Mouse (Mus musculus): ENCODE data around the gene Bdnf. TPM values are rescaled to one million over a fixed set of nuclear protein-coding genes. Genes with fewer than 3 reads are reported as not detected.

Bdnf gene
- polyA plus RNA-seq, 1 experiment from 2014 or later: 0.16 TPM

DNA sequence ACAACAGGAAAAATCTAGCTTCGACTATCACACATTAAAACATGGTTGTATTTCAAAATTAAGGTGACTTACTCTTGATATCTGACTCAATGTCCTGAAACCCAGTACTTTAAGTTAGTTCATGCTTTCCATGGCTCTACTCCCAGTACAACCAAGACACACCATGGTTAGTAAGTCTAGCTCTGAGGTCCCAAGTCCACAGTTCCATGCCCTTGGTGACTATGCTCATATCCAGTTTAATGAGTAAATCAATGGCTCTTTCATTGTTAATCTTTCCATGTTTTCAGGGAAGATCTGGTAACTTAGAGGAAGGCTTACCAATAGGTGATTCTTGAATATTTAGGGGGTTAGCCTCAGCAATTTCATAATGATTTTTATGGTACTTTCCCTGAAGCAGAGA lies 14.2 kb downstream of the Bdnf start:
- WGBS (ENCODE audit: insufficient replicate concordance): 40% methylated on average over 1 of the region's 1 CpGs

DNA sequence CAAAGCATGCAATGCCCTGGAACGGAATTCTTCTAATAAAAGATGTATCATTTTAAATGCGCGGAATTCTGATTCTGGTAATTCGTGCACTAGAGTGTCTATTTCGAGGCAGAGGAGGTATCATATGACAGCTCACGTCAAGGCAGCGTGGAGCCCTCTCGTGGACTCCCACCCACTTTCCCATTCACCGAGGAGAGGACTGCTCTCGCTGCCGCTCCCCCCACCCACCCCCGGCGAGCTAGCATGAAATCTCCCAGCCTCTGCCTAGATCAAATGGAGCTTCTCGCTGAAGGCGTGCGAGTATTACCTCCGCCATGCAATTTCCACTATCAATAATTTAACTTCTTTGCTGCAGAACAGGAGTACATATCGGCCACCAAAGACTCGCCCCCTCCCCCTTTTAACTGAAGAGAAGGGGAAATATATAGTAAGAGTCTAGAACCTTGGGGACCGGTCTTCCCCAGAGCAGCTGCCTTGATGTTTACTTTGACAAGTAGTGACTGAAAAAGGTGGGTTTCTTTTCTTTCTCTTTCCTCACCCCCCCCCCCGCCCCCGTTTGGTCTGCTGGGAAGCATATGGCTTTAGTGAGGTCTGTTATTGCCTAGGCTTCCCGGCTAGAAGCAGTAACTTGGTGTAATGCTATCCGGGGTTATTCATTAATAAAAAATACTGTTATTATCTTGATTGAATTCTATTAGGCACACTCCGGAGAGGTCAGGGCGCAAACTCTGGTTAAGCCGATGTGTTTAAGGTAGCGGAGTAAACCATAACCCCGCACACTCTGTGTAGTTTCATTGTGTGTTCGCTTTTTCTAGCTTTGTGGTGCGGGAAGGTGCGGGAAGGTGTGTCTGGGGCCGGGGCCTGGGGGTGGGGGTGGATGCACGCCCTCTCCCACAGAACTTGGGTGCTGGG lies 18.0 kb downstream of the Bdnf start:
- 5% methylated on average over 34 of the region's 34 CpGs for WGBS (ENCODE audit: insufficient replicate concordance)
- DNase-seq: no peak
- Histone ChIP-seq H3K4me1 (replicated peaks) (no peaks in the 10 kb centered on the region), H3K27me3 (peaks cover 43% of the 10 kb centered on the region), H3K36me3 (no peaks in the 10 kb centered on the region), H3K4me3 (replicated peaks) (peak overlapping the region; percentile 46), H3K9me3 (replicated peaks) (no peaks in the 10 kb centered on the region), H3K27ac (no peak overlapping the region), H3K4me2 (peak overlapping the region; percentile 59), H3K9ac (no peak overlapping the region)
- no peak for ATAC-seq (ENCODE audit: low read depth)

More for the DNA sequence above, 14.2 kb downstream of the Bdnf start:
- Histone ChIP-seq H3K9ac (no peak overlapping the region), H3K27ac (no peak overlapping the region), H3K4me2 (no peak overlapping the region), H3K9me3 (replicated peaks) (no peaks in the 10 kb centered on the region), H3K27me3 (peaks cover 24% of the 10 kb centered on the region), H3K4me3 (replicated peaks) (no peak overlapping the region), H3K4me1 (replicated peaks) (no peaks in the 10 kb centered on the region), H3K36me3 (no peaks in the 10 kb centered on the region)
- no peak for DNase-seq
- no peak for ATAC-seq (ENCODE audit: low read depth)

DNA sequence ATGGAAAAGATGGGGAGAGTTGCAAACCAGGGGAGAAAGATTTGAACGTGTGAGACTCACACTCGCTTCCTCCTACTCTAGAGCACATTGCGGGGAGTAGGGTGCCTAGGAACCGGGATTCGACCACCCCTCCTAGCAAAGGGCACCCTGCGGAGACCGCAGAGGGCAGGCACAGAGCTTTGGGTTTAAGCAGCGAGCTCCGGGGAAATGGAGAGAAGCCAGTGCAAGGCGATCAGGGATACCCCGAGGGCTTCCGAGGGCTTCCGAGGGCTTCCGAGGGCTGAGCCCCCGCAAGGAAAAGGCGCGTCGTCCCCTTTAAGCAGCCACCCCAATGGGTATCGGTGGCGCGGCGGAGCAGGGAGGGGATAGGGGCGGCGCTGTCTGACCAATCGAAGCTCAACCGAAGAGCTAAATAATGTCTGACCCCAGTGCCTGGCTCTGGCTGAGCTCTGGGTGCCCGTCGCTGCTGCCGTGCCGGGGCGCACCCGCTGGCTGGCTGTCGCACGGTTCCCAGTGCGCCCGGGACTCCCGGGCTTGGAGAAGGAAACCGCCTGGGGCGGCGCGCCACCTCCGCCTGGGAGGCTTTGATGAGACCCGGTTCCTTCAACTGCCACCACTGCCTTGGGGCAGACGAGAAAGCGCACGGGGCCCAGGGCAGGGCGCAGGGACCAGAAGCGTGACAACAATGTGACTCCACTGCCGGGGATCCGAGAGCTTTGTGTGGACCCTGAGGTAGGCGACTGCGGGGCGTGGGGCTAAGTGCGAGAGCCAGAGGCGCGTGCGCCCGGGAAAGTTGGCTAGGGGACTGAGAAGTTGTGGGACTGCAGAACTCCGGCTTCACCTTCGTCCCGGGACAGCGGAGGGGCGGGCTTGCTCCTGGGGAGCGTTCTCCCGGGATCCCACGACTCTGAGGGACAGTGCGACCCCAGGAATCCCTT lies 18.9 kb downstream of the Bdnf start:
- Histone ChIP-seq H3K9ac (no peak overlapping the region; the same call in 1 of the 2 replicates), H3K4me2 (peak overlapping the region; percentile 59), H3K4me1 (replicated peaks) (no peaks in the 10 kb centered on the region), H3K27me3 (peaks cover 43% of the 10 kb centered on the region), H3K27ac (no peak overlapping the region), H3K9me3 (replicated peaks) (no peaks in the 10 kb centered on the region), H3K36me3 (no peaks in the 10 kb centered on the region), H3K4me3 (replicated peaks) (peak overlapping the region; percentile 46)
- ATAC-seq (ENCODE audit: low read depth) (peak; percentile 59; the same call in 1 of the 2 replicates), DNase-seq (no peak)
- WGBS (ENCODE audit: insufficient replicate concordance): 2% methylated on average over 65 of the region's 67 CpGs

DNA sequence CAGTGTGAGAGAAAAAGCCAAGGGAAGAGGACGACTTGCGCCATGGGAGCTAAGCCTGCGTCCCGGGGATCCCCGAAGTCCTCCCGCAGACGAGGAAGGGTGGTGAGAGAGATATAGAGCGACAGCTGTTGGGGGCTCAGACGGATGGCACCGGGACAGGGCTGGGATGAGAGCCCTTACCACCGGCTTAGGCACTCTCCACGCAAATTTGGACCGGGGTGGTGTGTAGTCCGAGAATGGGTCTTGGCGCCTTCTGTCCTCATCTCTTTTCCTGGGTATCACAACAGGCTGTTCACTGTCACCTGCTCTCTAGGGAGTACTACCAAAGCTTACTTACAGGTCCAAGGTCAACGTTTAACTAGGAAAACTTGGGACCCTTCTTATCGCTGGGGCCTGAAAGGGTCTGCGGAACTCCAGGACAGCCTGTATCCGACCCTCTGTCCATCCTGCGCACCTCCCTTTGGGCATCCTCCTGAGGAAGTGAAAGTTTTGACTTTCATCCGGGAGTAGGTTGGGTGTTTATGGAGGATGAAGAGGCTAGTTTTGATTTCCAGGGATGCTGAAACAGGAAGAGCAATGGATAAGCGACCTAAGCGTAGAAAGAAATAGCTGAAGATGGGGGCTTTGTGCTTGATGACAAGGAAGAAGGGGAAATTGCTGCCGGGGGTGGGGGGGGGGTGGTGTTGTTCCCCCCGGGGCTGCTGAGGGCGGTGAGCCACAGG lies 19.8 kb downstream of the Bdnf start:
- H3K36me3 ChIP-seq: no peaks in the 10 kb centered on the region
- peak overlapping the region; percentile 46 for H3K4me3 ChIP-seq (replicated peaks)
- H3K4me1 ChIP-seq (replicated peaks): no peaks in the 10 kb centered on the region
- DNase-seq: no peak
- H3K27ac ChIP-seq: no peak overlapping the region
- no peaks in the 10 kb centered on the region for H3K9me3 ChIP-seq (replicated peaks)
- H3K9ac ChIP-seq: no peak overlapping the region
- 2% methylated on average over 26 of the region's 26 CpGs for WGBS (ENCODE audit: insufficient replicate concordance)
- no peak for ATAC-seq (ENCODE audit: low read depth)
- peaks cover 43% of the 10 kb centered on the region for H3K27me3 ChIP-seq
- peak overlapping the region; percentile 59 for H3K4me2 ChIP-seq

DNA sequence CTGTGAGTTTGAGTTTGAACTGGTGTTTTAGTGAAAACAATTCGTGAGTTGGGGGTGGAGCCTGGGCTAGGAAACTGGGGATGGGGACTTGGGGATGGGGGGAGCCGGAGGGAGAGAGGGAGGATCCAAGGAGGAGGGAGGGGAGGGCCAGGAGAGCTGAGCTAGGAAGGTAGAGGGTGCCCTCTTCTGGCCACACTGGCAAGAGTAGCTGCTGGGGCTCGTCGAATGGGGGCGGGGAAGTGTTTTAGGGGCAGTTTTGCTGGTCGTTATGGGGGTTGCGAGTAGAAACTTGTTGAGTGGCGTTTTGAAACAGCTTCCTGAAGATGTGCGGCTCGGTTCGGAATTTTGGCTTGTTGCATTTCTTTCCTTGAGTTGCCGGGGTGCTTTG lies 20.3 kb downstream of the Bdnf start:
- H3K27ac ChIP-seq: no peak overlapping the region
- peak overlapping the region; percentile 46 for H3K4me3 ChIP-seq (replicated peaks)
- no peak overlapping the region for H3K9ac ChIP-seq
- no peaks in the 10 kb centered on the region for H3K9me3 ChIP-seq (replicated peaks)
- no peak for ATAC-seq (ENCODE audit: low read depth)
- 2% methylated on average over 12 of the region's 12 CpGs for WGBS (ENCODE audit: insufficient replicate concordance)
- H3K36me3 ChIP-seq: no peaks in the 10 kb centered on the region
- peaks cover 43% of the 10 kb centered on the region for H3K27me3 ChIP-seq
- DNase-seq: no peak
- peak overlapping the region; percentile 59 for H3K4me2 ChIP-seq
- no peaks in the 10 kb centered on the region for H3K4me1 ChIP-seq (replicated peaks)

DNA sequence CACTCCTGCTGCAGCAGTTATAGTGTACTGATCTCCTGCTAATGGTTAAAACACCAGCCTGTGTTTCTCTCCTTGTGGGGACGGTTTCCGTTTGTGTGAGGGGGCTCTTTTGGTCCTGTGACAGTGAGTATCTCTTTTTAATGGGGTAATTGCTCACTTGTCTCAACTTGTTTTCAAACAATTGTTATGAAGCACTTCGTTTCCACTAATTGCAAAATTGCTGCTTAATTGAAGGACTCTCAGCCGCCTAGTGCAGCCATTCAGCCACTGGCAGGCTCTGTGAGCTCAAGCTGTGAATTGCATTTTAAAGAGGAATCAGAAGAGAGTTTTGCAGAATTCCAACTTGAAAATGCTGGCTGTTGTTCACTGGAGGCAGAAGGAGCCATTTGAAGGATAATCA lies 22.7 kb downstream of the Bdnf start:
- 21% methylated on average over 4 of the region's 4 CpGs for WGBS (ENCODE audit: insufficient replicate concordance)
- Histone ChIP-seq H3K4me1 (replicated peaks) (no peaks in the 10 kb centered on the region), H3K36me3 (no peaks in the 10 kb centered on the region), H3K4me3 (replicated peaks) (no peak overlapping the region), H3K4me2 (no peak overlapping the region), H3K9me3 (replicated peaks) (no peaks in the 10 kb centered on the region), H3K27ac (no peak overlapping the region), H3K9ac (no peak overlapping the region), H3K27me3 (peaks cover 34% of the 10 kb centered on the region)
- ATAC-seq (ENCODE audit: low read depth) (no peak), DNase-seq (no peak)

DNA sequence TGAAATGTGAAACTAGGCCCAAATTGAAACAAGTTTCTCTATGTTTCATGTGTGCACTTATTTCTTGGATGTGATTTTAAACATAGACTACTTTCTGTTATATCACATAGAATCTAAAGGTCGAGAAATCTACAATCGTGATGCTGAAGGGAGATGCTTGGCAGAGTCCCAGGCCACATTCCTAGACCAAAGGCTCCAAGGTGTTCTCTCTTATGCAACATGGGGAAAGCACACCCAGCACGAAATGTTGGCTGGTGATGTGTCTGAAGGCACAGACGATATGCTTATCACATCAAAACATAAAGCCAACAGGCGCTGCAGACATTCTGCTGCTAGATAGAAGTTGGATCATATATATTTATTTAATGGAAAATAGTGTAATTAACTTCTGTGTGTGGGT lies 25.8 kb downstream of the Bdnf start:
- ATAC-seq (ENCODE audit: low read depth) (no peak), DNase-seq (no peak)
- 56% methylated on average over 5 of the region's 5 CpGs for WGBS (ENCODE audit: insufficient replicate concordance)
- Histone ChIP-seq H3K27ac (no peak overlapping the region), H3K9ac (no peak overlapping the region), H3K9me3 (replicated peaks) (no peaks in the 10 kb centered on the region), H3K4me2 (no peak overlapping the region), H3K27me3 (0 out of 2 replicates have a peak, but pooled peaks cover 4% of the 10 kb centered on the region), H3K36me3 (no peaks in the 10 kb centered on the region), H3K4me3 (replicated peaks) (no peak overlapping the region), H3K4me1 (replicated peaks) (no peaks in the 10 kb centered on the region)

DNA sequence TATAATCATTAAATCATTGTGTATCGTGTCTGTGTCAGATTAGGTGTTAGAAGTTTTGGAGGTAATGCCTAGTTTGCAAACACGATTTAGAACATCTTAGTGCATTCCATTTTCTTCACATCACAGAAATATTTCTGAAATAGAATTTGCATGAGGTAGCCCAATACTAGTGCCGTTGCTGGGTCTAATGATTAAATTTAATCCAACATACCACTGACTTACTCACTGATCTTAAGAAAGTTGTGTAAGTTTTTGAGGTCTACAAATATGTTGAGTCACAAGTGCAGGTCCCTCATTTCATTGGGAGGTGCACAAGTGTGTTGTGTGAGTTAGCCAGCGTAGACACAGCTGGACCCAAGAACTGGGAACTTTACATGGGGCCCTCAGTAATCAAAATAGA lies 29.1 kb downstream of the Bdnf start:
- WGBS (ENCODE audit: insufficient replicate concordance): 58% methylated on average over 4 of the region's 4 CpGs

DNA sequence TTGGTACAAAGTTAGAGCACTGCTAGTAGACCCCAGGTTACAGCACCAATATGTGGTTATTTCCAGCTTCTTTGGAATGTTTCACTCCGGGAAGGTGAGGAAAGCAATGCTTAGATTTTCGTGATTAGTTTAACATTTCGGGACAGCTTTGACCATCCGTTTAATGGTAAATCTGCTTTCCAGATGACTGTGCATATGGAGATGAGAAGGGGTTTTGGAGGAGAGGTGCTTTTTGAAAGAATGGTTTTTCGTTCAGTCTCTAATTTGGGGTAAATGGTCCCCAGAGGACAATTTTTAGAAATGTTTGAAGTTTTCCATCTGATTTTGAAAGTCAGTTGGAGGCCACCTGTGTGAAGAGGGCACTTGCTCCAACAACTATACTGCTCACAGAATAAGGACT lies 29.6 kb downstream of the Bdnf start:
- no peak overlapping the region for H3K27ac ChIP-seq
- H3K9me3 ChIP-seq (replicated peaks): no peaks in the 10 kb centered on the region
- no peak overlapping the region for H3K4me3 ChIP-seq (replicated peaks)
- no peak overlapping the region for H3K4me2 ChIP-seq
- H3K27me3 ChIP-seq: no peaks in the 10 kb centered on the region
- no peaks in the 10 kb centered on the region for H3K4me1 ChIP-seq (replicated peaks)
- 65% methylated on average over 5 of the region's 5 CpGs for WGBS (ENCODE audit: insufficient replicate concordance)
- DNase-seq (no peak), ATAC-seq (ENCODE audit: low read depth) (no peak)
- H3K9ac ChIP-seq: no peak overlapping the region
- H3K36me3 ChIP-seq: no peaks in the 10 kb centered on the region

More for the DNA sequence above, 29.1 kb downstream of the Bdnf start:
- H3K4me2 ChIP-seq: no peak overlapping the region
- H3K4me1 ChIP-seq (replicated peaks): no peaks in the 10 kb centered on the region
- H3K4me3 ChIP-seq (replicated peaks): no peak overlapping the region
- no peak overlapping the region for H3K9ac ChIP-seq
- no peaks in the 10 kb centered on the region for H3K27me3 ChIP-seq
- no peaks in the 10 kb centered on the region for H3K36me3 ChIP-seq
- no peaks in the 10 kb centered on the region for H3K9me3 ChIP-seq (replicated peaks)
- ATAC-seq (ENCODE audit: low read depth) (no peak), DNase-seq (no peak)
- H3K27ac ChIP-seq: no peak overlapping the region

DNA sequence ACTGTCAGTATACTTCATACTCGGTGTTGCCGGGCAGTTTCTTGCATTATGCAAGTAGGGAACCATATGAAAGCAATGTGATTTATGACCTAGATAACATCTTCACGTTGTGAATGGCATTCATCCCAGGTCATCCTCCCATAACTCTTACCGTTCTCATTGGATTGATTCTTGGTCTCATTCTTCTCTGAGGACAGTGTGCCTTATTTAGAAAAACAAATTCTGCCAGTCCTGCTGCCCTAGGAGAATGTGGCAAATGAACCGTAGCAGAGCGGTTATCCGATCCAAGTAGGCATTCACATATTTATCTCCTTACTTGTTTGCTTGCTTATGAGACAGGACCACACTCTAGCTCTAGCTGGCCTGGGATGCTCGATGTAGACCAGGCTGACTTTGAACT lies 32.0 kb downstream of the Bdnf start:
- 67% methylated on average over 8 of the region's 8 CpGs for WGBS (ENCODE audit: insufficient replicate concordance)
- DNase-seq: no peak
- no peak overlapping the region for H3K4me3 ChIP-seq (replicated peaks)

DNA sequence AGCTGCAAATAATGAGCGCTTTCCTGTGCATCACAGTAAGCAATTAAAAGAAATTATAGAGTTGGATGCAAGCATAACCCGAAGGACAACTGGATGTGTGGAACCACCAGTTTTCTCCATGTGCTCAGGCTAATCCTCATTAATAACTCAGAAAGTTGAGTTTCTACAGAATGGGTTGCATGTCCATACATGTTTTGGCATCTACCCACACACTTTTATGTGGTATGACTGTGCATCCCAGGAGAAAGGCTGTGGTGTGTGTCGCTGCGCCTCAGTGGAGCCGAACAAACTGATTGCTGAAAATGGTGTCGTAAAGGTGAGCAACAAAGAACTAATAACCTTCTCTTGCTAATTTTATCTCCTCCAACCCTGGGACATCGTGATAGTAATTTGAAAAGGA lies 34.8 kb downstream of the Bdnf start:
- no peaks in the 10 kb centered on the region for H3K9me3 ChIP-seq (replicated peaks)
- no peak for ATAC-seq (ENCODE audit: low read depth)
- H3K4me2 ChIP-seq: no peak overlapping the region
- no peak overlapping the region for H3K27ac ChIP-seq
- 74% methylated on average over 7 of the region's 7 CpGs for WGBS (ENCODE audit: insufficient replicate concordance)
- no peak overlapping the region for H3K9ac ChIP-seq
- no peaks in the 10 kb centered on the region for H3K4me1 ChIP-seq (replicated peaks)
- H3K36me3 ChIP-seq: no peaks in the 10 kb centered on the region
- H3K4me3 ChIP-seq (replicated peaks): no peak overlapping the region
- no peak for DNase-seq
- no peaks in the 10 kb centered on the region for H3K27me3 ChIP-seq

More for the DNA sequence above, 32.0 kb downstream of the Bdnf start:
- ATAC-seq (ENCODE audit: low read depth): no peak
- Histone ChIP-seq H3K27me3 (no peaks in the 10 kb centered on the region), H3K27ac (no peak overlapping the region), H3K4me2 (no peak overlapping the region), H3K9ac (no peak overlapping the region), H3K9me3 (replicated peaks) (no peaks in the 10 kb centered on the region), H3K4me1 (replicated peaks) (no peaks in the 10 kb centered on the region), H3K36me3 (no peaks in the 10 kb centered on the region)

All from liver, embryonic 13.5 days (tissue).